Mouse (Mus musculus): Measurements from ENCODE around the gene Kcnk13. TPM values are rescaled to one million over a fixed set of nuclear protein-coding genes. Genes with fewer than 3 reads are reported as not detected.

Kcnk13 gene
- polyA plus RNA-seq (2011; ENCODE audit: insufficient read depth, insufficient read length, low read depth, missing spikeins): not detected in 2 replicates

DNA sequence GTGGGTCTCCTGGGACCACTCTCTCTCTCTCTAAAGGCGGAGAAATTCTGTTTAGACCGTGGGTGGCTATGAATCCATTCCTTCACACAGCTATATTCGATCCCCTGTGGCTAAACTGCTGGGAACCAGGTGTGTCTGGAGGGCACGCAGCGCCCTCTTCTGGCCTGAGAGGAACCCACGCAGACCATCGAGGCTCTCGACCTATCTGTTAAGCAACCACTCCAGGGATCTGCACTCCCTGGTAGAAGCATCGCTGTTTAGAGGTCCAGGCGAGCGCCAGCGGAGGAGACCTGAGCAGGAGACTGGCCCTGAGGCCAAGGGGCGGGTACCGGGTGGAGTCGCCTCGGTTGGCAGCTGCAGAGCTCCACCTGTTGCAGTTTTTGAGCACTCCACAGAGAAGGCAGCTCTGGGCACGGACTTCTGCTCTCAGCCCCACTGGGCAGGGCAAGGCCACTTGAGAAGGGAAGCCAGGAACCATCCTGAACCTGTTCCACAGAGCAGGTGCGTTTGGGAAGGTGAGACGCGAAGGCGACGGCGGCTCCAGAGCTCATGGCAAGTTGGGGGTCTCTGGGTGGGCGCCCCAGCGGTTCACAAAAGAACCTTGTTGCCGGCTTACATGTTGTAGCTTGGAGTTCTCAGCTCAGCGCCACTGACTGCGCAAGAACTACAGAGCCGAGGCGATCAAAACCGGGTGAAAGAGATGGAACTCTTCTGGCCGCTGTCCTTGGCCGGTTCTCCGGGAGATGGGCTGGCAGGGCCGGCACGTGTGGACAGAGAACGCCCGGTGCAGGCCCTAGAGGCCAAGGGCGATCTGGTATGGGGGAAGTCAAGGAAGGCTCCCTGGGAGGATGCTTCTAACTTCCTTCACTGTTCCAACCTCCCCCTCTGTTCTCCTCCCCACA lies at the start of gene Kcnk13:
Kcnk13 (plus strand) TSS at position 199 of the 902 bp plus-strand sequence.
- Histone ChIP-seq H3K27ac (ENCODE audit: insufficient read depth, low read length) (no peak within 1 kb of the TSS), H3K36me3 (ENCODE audit: control insufficient read depth, insufficient read depth, low read length, poor library complexity, severe bottlenecking) (no peaks in the 10 kb centered on the region), H3K27me3 (ENCODE audit: control insufficient read depth, insufficient read depth, low read length, poor library complexity, severe bottlenecking) (peaks cover 14% of the 10 kb centered on the region), H3K4me1 (ENCODE audit: control insufficient read depth, insufficient read depth, low read length) (no peaks in the 10 kb centered on the region), H3K9ac (ENCODE audit: low read depth, poor library complexity, severe bottlenecking) (peak within 1 kb of the TSS; percentile 10; the same call in 1 of the 2 replicates), H3K9me3 (replicated peaks; ENCODE audit: control insufficient read depth, insufficient read depth, low read length, poor library complexity, severe bottlenecking) (no peaks in the 10 kb centered on the region), H3K4me3 (ENCODE audit: low read depth, low read length) (peak within 1 kb of the TSS; percentile 54)
- TF ChIP-seq POLR2A (IDR thresholded peaks at IDR 0.05; ENCODE audit: insufficient read depth, low read length) (no peak), CTCF (IDR thresholded peaks at IDR 0.05; ENCODE audit: low read depth, low read length) (peak; percentile 93), EP300 (IDR thresholded peaks at IDR 0.05; ENCODE audit: insufficient read depth, low read depth, low read length) (no peak)

DNA sequence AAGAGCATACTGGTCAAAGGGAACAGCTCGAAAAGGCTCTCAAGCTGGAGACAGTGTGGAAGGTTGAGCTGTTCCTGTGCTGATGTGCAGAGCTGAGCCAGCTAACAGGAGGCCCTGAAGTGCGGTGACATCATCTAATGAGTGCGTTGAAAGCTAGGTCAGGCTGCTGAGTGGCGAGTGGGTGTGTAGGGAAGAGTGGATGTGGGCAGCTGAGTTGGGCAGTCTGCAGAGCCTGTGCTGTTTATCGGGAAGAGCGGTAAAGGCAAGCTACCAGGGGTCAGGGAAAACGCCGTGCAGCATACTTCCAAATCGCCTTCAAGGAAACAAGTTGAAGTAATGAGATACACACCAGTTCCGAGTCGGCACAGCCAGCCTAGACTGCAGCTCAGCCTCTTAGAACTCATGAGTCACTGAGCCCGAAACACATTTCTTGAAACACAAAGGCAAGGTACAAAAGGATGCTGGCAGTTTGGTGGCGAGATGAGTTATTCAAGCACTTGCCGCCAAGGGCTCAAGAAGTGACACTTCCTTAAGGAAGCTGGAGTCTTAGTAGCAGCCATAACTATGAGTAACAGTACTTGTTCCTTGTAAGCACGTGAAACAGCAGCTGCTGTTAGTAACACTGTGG lies 46.4 kb upstream of the Kcnk13 start:
- Histone ChIP-seq H3K4me1 (ENCODE audit: control insufficient read depth, insufficient read depth, low read length) (no peaks in the 10 kb centered on the region), H3K27ac (ENCODE audit: insufficient read depth, low read length) (no peak overlapping the region), H3K9me3 (replicated peaks; ENCODE audit: control insufficient read depth, insufficient read depth, low read length, poor library complexity, severe bottlenecking) (no peaks in the 10 kb centered on the region), H3K9ac (ENCODE audit: low read depth, poor library complexity, severe bottlenecking) (no peak overlapping the region), H3K4me3 (ENCODE audit: low read depth, low read length) (no peak overlapping the region), H3K36me3 (ENCODE audit: control insufficient read depth, insufficient read depth, low read length, poor library complexity, severe bottlenecking) (peaks cover 6% of the 10 kb centered on the region), H3K27me3 (ENCODE audit: control insufficient read depth, insufficient read depth, low read length, poor library complexity, severe bottlenecking) (no peaks in the 10 kb centered on the region)
- TF ChIP-seq EP300 (IDR thresholded peaks at IDR 0.05; ENCODE audit: insufficient read depth, low read depth, low read length) (no peak), CTCF (IDR thresholded peaks at IDR 0.05; ENCODE audit: low read depth, low read length) (no peak), POLR2A (IDR thresholded peaks at IDR 0.05; ENCODE audit: insufficient read depth, low read length) (no peak)

DNA sequence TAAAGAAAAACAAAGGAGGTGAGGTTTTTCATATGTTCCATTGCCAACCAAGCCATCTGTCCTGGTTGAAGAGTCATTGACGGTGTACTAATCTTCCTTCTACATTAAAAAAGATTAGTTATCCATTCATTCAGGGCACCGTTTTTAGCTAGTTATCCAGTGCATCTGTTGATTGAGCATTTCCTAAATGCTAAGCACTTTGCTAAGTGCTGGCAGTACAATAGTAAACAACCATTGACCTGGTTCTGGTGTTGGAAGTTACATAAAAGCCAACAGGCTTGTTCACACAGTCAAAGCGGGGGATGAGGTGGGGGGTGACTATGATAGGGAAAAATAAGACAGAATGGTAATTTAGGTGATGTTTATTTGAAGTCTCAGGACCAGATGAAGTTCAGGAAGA lies 44.7 kb upstream of the Kcnk13 start:
- Histone ChIP-seq H3K27me3 (ENCODE audit: control insufficient read depth, insufficient read depth, low read length, poor library complexity, severe bottlenecking) (no peaks in the 10 kb centered on the region), H3K4me1 (ENCODE audit: control insufficient read depth, insufficient read depth, low read length) (no peaks in the 10 kb centered on the region), H3K36me3 (ENCODE audit: control insufficient read depth, insufficient read depth, low read length, poor library complexity, severe bottlenecking) (peaks cover 3% of the 10 kb centered on the region; the same call in 1 of the 2 replicates), H3K4me3 (ENCODE audit: low read depth, low read length) (no peak overlapping the region), H3K9me3 (replicated peaks; ENCODE audit: control insufficient read depth, insufficient read depth, low read length, poor library complexity, severe bottlenecking) (no peaks in the 10 kb centered on the region), H3K9ac (ENCODE audit: low read depth, poor library complexity, severe bottlenecking) (no peak overlapping the region), H3K27ac (ENCODE audit: insufficient read depth, low read length) (no peak overlapping the region)
- TF ChIP-seq EP300 (IDR thresholded peaks at IDR 0.05; ENCODE audit: insufficient read depth, low read depth, low read length) (no peak), POLR2A (IDR thresholded peaks at IDR 0.05; ENCODE audit: insufficient read depth, low read length) (no peak), CTCF (IDR thresholded peaks at IDR 0.05; ENCODE audit: low read depth, low read length) (no peak)

DNA sequence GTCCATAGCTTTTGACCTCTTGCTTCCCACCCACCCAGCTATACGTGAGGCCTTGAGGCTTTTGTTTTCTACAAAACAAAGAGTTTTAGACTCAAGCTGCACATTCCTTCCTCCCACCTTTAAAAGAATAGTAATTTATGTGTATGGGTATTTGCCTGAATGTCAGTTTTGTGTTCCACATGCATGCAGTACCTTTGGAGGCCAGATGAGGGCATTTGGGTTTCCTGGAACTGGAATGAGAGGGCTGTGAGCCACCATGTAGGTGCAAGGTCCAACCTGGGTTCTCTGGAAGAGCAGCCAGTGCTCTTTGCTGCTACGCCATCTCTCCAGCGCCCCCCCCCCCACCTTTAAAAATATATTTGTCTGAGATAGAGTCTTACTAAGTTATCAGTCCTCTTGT lies 43.3 kb upstream of the Kcnk13 start:
- H3K4me1 ChIP-seq (ENCODE audit: control insufficient read depth, insufficient read depth, low read length): no peaks in the 10 kb centered on the region
- H3K4me3 ChIP-seq (ENCODE audit: low read depth, low read length): no peak overlapping the region
- H3K27me3 ChIP-seq (ENCODE audit: control insufficient read depth, insufficient read depth, low read length, poor library complexity, severe bottlenecking): no peaks in the 10 kb centered on the region
- TF ChIP-seq POLR2A (IDR thresholded peaks at IDR 0.05; ENCODE audit: insufficient read depth, low read length) (no peak), EP300 (IDR thresholded peaks at IDR 0.05; ENCODE audit: insufficient read depth, low read depth, low read length) (no peak), CTCF (IDR thresholded peaks at IDR 0.05; ENCODE audit: low read depth, low read length) (peak; percentile 36)
- no peak overlapping the region for H3K9ac ChIP-seq (ENCODE audit: low read depth, poor library complexity, severe bottlenecking)
- H3K27ac ChIP-seq (ENCODE audit: insufficient read depth, low read length): no peak overlapping the region
- peaks cover 3% of the 10 kb centered on the region; the same call in 1 of the 2 replicates for H3K36me3 ChIP-seq (ENCODE audit: control insufficient read depth, insufficient read depth, low read length, poor library complexity, severe bottlenecking)
- no peaks in the 10 kb centered on the region for H3K9me3 ChIP-seq (replicated peaks; ENCODE audit: control insufficient read depth, insufficient read depth, low read length, poor library complexity, severe bottlenecking)

DNA sequence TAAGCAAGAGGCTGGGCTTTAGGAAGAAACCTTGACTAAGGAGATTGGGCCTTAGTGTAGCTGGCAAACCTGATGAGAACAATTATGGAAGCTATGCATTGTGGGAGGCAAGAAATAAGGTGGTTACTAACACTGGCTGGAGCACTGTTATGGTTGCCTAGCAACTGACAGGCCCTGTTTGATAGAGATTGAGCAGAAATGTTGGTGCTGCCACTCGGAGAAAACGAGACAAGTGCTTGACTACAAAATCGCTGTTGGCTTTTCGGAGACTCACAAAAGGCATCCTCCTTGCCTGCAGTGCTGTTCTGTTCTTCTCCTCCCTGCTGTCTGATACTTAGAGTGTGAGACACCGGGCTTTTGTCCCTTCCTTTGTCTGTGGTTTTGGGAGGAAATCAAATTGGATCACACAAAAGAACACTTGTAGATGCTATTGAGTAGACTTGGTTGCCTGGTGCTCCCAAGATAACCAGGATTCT lies 41.1 kb upstream of the Kcnk13 start:
- Histone ChIP-seq H3K36me3 (ENCODE audit: control insufficient read depth, insufficient read depth, low read length, poor library complexity, severe bottlenecking) (peaks cover 3% of the 10 kb centered on the region; the same call in 1 of the 2 replicates), H3K27ac (ENCODE audit: insufficient read depth, low read length) (no peak overlapping the region)
- no peak for TF ChIP-seq EP300 (IDR thresholded peaks at IDR 0.05; ENCODE audit: insufficient read depth, low read depth, low read length)
- no peak for TF ChIP-seq POLR2A (IDR thresholded peaks at IDR 0.05; ENCODE audit: insufficient read depth, low read length)
- no peak for TF ChIP-seq CTCF (IDR thresholded peaks at IDR 0.05; ENCODE audit: low read depth, low read length)

More for the DNA sequence above, 41.1 kb upstream of the Kcnk13 start:
- Histone ChIP-seq H3K4me3 (ENCODE audit: low read depth, low read length) (no peak overlapping the region), H3K4me1 (ENCODE audit: control insufficient read depth, insufficient read depth, low read length) (no peaks in the 10 kb centered on the region), H3K27me3 (ENCODE audit: control insufficient read depth, insufficient read depth, low read length, poor library complexity, severe bottlenecking) (no peaks in the 10 kb centered on the region), H3K9me3 (replicated peaks; ENCODE audit: control insufficient read depth, insufficient read depth, low read length, poor library complexity, severe bottlenecking) (no peaks in the 10 kb centered on the region), H3K9ac (ENCODE audit: low read depth, poor library complexity, severe bottlenecking) (no peak overlapping the region)

Data from ES-Bruce4 (cell line).